Mouse (Mus musculus): ENCODE measurements around the gene Aktip. TPM values are rescaled to one million over a fixed set of nuclear protein-coding genes. Genes with fewer than 3 reads are reported as not detected.

The Aktip gene
- polyA plus RNA-seq, 1 experiment: 4.1 TPM

- TF ChIP-seq GATA1 (IDR thresholded peaks at IDR 0.05; ENCODE audit: low read length): no peak
Measured at GRCm38 (mm10) chr8:91114428-91114827, 85.3 kb downstream of the Aktip start.

DNA sequence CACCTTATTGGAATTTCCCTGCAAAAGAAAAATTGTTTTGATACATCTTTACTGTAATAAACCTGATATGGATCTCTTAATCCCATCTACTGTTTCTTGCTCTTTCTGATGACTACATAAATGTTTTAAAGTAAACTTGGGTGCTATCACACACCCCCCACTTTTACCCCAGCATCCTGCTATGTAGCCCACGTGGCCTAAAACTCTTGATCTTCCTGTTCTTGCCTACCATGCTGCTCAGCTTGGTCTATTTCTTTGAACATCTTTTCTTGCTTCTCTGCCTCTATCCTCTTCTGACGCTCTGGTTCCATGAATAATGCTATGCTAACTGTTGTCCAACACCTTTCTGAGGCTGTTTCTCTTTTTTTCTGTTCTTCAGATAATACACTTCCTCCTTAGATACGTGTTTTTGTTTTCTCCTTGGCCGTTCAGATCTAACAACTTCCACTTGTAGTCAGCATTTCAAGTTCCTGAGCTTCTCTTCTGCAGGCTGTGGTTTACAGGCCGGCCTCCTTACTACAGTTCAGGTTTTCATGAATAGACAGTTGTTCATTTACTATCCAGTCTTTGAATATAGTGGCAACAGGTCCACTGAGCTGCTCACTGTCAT lies 87.8 kb downstream of the Aktip start:
- TF ChIP-seq GATA1 (IDR thresholded peaks at IDR 0.05; ENCODE audit: low read length): no peak

GRCm38 (mm10) chr8:91106271-91106670 lies 93.5 kb downstream of the Aktip start:
- TF ChIP-seq GATA1 (IDR thresholded peaks at IDR 0.05; ENCODE audit: low read length): no peak

GRCm38 (mm10) chr8:91098106-91098505 lies 101.7 kb downstream of the Aktip start:
- TF ChIP-seq GATA1 (IDR thresholded peaks at IDR 0.05; ENCODE audit: low read length): no peak

DNA sequence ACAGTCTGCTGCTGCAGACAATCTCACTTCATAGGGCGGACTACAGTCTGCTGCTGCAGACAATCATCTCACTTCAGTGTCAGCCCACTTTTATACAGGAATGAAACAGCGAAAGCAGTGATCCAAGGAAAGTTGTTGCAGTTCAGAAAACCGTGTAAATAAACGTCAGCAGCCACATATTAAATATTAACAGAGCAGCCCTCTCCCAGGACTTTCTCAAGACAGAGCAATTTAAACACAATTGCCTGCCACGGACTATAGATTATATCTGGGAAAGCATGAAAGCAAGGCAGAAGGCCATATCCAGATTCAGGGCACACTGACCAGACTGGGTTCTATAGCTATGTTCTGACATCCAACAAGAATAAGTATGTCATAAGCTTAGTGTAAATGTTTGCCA lies 105.6 kb downstream of the Aktip start:
- TF ChIP-seq GATA1 (IDR thresholded peaks at IDR 0.05; ENCODE audit: low read length): no peak

- no peak for TF ChIP-seq GATA1 (IDR thresholded peaks at IDR 0.05; ENCODE audit: low read length)
Measured at GRCm38 (mm10) chr8:91089601-91090000, 110.2 kb downstream of the Aktip start.

- TF ChIP-seq GATA1 (IDR thresholded peaks at IDR 0.05; ENCODE audit: low read length): no peak
Measured at GRCm38 (mm10) chr8:91088452-91088851, 111.3 kb downstream of the Aktip start.

DNA sequence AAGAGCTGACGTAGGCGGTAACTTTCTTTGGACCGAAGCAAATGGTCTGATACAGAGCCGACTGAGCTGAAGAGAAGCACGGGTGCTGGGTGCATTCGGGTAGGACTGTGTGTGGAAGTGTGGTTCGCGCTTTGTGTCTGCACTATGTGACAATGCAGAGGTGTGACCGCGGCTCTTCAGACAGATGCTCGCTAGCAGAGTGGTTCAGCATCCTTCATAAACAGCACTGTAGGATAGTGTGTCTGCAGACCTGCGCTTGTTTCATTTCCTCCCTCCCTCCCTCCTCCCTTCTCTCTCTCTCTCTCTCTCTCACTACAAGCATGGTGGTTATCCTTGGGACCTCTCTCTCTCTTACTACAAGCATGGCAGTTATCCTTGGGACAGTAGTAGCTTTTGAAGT lies 117.3 kb downstream of the Aktip start:
- TF ChIP-seq GATA1 (IDR thresholded peaks at IDR 0.05; ENCODE audit: low read length): no peak

DNA sequence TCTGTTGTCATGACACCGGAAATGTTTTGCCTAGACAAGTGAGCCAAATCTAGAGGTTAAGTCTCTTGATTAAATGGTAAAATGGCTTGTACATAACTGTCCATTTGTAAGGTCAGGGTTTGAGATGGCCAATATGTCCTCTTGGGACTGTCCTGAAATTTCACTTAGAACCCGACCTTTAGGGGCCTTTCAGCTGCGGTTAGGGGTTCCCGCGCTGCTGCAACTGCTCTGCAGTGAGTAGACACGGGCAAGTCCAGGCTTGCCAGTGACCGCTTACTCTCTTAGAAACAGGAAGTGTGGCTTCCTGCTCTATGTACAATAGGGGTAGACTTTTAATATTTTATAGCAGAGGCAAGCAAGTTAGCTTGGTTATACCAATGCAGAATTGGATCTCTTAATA lies 117.9 kb downstream of the Aktip start:
- TF ChIP-seq GATA1 (IDR thresholded peaks at IDR 0.05; ENCODE audit: low read length): no peak

GRCm38 (mm10) chr8:91079678-91080077 lies 120.1 kb downstream of the Aktip start:
- TF ChIP-seq GATA1 (IDR thresholded peaks at IDR 0.05; ENCODE audit: low read length): no peak

DNA sequence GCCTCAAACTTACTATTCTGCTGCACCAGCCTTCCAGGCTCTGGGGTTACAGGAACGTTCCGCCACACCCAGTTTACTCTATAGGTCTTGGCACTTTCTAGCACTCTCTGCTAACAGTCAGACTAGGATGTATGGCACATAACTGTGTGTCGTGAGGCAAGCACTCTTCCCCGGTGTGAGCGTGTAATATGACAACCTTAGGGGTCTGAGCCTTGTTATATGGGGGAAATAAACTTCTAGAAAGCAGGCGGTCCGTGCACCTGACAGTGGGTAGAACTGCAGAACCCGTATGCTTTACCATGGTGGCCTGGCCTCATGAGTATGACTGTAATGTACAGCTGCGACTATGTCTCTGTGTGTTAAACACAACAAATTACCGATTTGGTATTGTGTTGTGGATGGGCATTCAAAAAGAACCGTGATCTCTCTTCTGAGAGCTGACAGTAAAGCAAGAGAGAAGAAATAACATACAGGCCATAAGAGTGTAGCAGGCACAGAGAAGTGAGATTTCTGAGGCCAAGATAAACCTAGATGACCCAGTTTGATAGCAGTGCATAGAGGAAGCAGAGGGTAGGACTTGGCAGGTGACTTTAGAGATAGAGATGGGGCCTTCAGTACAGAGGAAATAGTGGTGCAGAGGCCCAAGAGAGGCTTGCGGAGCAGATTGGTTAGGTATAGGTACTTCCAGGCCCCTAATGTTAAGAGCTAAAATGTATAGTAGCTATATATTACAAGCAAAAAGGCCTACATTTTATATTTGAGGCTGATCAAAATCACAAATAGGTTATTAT lies 122.5 kb downstream of the Aktip start:
- peak; percentile 94 for TF ChIP-seq GATA1 (IDR thresholded peaks at IDR 0.05; ENCODE audit: low read length)

- no peak for TF ChIP-seq GATA1 (IDR thresholded peaks at IDR 0.05; ENCODE audit: low read length)
Measured at GRCm38 (mm10) chr8:91070275-91070859, 129.4 kb downstream of the Aktip start.

GRCm38 (mm10) chr8:91069834-91070233 lies 129.9 kb downstream of the Aktip start, which contains the start of gene Rbl2:
Rbl2 (plus strand) TSS chr8:91070057.
- no peak for TF ChIP-seq GATA1 (IDR thresholded peaks at IDR 0.05; ENCODE audit: low read length)

GRCm38 (mm10) chr8:91069407-91069806 lies 130.4 kb downstream of the Aktip start:
- no peak for TF ChIP-seq GATA1 (IDR thresholded peaks at IDR 0.05; ENCODE audit: low read length)

DNA sequence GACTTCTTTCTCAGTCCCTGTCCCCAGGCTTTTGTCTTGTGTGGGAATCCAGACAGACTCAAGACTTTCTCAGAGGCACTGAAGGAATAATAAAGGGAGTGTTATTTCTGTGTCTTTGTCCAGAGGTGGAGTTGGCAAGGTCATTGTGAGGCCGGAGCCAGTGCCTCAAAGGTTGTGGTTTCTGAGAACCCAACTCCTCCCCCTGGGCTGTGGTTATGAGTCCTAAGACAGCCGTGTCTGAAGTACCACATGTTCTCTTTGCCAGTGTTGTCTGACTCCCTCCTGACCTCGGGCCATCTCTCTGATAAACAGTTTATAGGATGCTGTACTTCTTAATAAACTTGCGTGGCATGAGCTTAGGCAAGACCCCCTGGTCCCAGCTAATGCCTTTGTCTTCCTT lies 134.6 kb downstream of the Aktip start:
- TF ChIP-seq GATA1 (IDR thresholded peaks at IDR 0.05; ENCODE audit: low read length): no peak

Other genes starting within 250 kb of the Aktip start
- 3.4 and 4.5 TPM in 2 replicates for gene Rbl2, start 129.9 kb downstream of the Aktip start, polyA plus RNA-seq (2012)
- gene Rpgrip1l, start 113.3 kb upstream of the Aktip start, polyA plus RNA-seq (2012): 0.13 and 0.15 TPM in 2 replicates
- 9.6 and 13.9 TPM in 2 replicates for gene Fto, start 113.5 kb upstream of the Aktip start, polyA plus RNA-seq (2012)